Mouse (Mus musculus) bone marrow, adult 2 months (tissue): ENCODE data around the gene Ovch2. TPM values are rescaled to one million over a fixed set of nuclear protein-coding genes. Genes with fewer than 3 reads are reported as not detected.
A peak's percentile ranks its signal among the peaks of the same experiment; 100 is the strongest.

ENCODE experiments used
- H3K27ac ChIP-seq: fragments of 200-500 bp; 2 replicates; pipeline ENCODE4 v1.5.1; 2012; ENCODE audit warnings: low read depth, mild to moderate bottlenecking, control low read depth, inconsistent platforms, low read length; ENCODE audit not compliant: control insufficient read depth, poor library complexity, insufficient read depth
- H3K4me1 ChIP-seq: fragments of 200-500 bp; 2 replicates; pipeline ENCODE4 v1.6.1; 2011; ENCODE audit warnings: low read length; ENCODE audit not compliant: control insufficient read depth, insufficient read depth
- H3K4me3 ChIP-seq: fragments of 200-500 bp; replicated peaks from 2 replicates; pipeline ENCODE3; 2011; ENCODE audit warnings: mild to moderate bottlenecking, low read depth, low read length, control low read depth; ENCODE audit not compliant: control insufficient read depth
- CTCF ChIP-seq: fragments of 200-500 bp; IDR thresholded peaks from 2 replicates; pipeline ENCODE4 v1.5.1; 2011; ENCODE audit warnings: low read length, control low read depth; ENCODE audit not compliant: control insufficient read depth, insufficient read depth
- POLR2A ChIP-seq: fragments of 200-500 bp; IDR thresholded peaks from 2 replicates; pipeline ENCODE4 v1.6.1; 2011; ENCODE audit warnings: low read depth, mild to moderate bottlenecking, control low read depth, low read length, borderline replicate concordance; ENCODE audit not compliant: control insufficient read depth
- WGBS: fragments of 180-500 bp; shearing (Covaris S2); methylation state at CpG from one replicate; pipeline ENCODE4 v1.1.7; 2018; 5-methylcytosine and 5-hydroxymethylcytosine counted together
- polyA plus RNA-seq: library from polyadenylated mRNA; stranded (reverse); fragments of >200 nt; gene quantifications from 2 replicates; pipeline ENCODE4 v1.2.4, GENCODE M21; 2011; ENCODE audit warnings: low replicate concordance; ENCODE audit not compliant: missing spikeins, insufficient read depth, insufficient read length

Ovch2 gene
- polyA plus RNA-seq, 1 experiment = not detected

- H3K4me1 ChIP-seq = no peaks in the 10 kb centered on the region
- no peak overlapping the region for H3K4me3 ChIP-seq
- no peak overlapping the region for H3K27ac ChIP-seq
- WGBS = 10% methylated on average over 3 of the region's 3 CpGs
- TF ChIP-seq POLR2A (no peak), CTCF (no peak)
Observed at GRCm38 (mm10) chr7:107749270-107749669, 51.7 kb downstream of the Ovch2 start.

DNA sequence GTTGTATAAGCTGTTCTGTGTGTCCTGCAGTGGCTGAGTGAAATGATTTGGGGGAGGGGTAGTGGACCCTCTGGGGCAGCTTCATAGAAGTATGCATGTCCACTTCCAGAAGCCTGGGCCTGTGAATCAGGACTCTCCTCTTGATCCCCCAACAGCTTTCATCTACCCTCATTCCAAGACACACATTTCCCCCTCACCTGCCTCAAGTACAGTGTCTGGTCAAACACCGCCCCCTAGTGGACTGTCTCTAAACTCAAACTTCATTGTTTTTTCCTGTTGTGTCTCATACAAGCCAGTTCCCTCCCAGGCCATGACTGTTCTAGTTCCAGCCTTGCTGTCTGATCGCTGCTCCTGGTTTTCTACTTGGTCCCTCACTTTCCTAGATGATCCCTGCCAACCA lies 53.1 kb downstream of the Ovch2 start:
- Histone ChIP-seq H3K4me1 (no peaks in the 10 kb centered on the region), H3K4me3 (no peak overlapping the region), H3K27ac (no peak overlapping the region)
- no peak for TF ChIP-seq POLR2A
- TF ChIP-seq CTCF = peak; percentile 59
- 17% methylated on average over 2 of the region's 2 CpGs for WGBS

- Histone ChIP-seq H3K27ac (no peak overlapping the region), H3K4me3 (no peak overlapping the region), H3K4me1 (no peaks in the 10 kb centered on the region)
- 86% methylated on average over 9 of the region's 9 CpGs for WGBS
- TF ChIP-seq POLR2A = no peak
Observed at GRCm38 (mm10) chr7:107747476-107747875, 53.5 kb downstream of the Ovch2 start.

DNA sequence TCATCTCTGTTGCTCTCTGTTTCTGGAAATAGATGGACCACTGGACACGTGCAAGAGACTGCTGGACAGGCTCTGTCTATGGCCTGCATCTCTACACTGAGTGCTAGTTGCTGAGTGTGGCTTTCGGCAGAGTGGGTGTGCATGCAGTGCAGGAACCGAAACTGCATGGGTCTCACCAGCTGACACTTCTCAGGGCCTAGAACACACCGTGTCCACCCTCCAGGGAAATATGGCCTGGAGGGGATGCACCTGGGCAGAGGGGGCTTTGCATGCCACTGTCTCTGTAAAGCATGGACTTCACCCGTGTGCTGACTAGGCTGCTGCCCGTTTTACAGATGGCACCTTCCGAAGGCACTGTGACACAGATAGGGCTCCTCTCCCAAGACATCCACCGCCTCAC lies 55.0 kb downstream of the Ovch2 start:
- TF ChIP-seq POLR2A = no peak
- no peak for TF ChIP-seq CTCF
- Histone ChIP-seq H3K27ac (no peak overlapping the region), H3K4me3 (no peak overlapping the region), H3K4me1 (no peaks in the 10 kb centered on the region)
- 80% methylated on average over 8 of the region's 8 CpGs for WGBS

- WGBS = 68% methylated on average over 2 of the region's 2 CpGs
- H3K4me1 ChIP-seq = no peaks in the 10 kb centered on the region
- no peak overlapping the region for H3K27ac ChIP-seq
- TF ChIP-seq CTCF (no peak), POLR2A (no peak)
- H3K4me3 ChIP-seq = no peak overlapping the region
Observed at GRCm38 (mm10) chr7:107745111-107745510, 55.9 kb downstream of the Ovch2 start.

DNA sequence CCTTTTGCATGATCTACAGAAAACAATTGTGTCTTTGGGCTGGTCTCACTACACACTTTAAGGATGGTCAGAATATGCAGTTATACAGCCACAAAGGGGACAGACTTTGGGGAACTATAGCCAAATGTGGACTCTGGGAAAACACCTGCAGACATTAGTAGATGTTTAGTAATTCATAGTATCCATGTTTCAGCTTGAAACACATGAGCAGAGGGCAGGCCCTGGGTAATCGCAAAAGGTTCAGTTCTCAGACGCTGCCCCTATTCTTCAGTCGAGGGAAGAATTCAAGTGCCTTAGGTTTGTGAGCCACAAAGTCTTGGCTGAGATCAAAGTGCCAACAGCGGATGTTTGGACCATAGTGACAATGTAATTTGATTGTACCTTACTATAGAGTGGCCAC lies 56.6 kb downstream of the Ovch2 start:
- 85% methylated on average over 4 of the region's 4 CpGs for WGBS
- no peak for TF ChIP-seq CTCF
- TF ChIP-seq POLR2A = no peak
- no peaks in the 10 kb centered on the region for H3K4me1 ChIP-seq
- no peak overlapping the region for H3K4me3 ChIP-seq
- H3K27ac ChIP-seq = no peak overlapping the region

DNA sequence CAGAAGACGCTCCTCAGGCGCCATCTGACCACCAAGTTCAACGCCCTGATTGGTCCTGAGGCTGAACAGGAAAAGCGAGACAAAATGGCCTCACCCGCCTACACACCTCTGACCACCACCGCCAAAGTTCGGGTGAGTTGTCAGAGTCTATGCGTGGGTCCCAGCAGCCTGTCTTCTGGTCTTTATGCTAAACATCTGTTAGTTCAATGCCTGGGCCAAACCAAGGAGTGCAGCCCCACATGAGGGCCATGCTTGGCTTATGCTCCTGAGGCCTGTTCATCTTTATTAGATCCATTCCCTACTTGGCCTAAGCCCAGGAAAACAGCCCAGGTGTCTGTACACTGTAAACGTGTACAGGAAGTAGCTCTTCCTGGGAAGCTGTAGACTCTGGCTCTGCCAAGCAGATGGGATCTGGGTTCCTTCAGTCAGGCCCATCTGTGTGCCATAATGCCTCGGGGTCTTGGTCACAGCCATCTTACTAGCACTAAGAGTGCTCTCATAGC lies 58.0 kb downstream of the Ovch2 start:
- no peak for TF ChIP-seq POLR2A
- TF ChIP-seq CTCF = no peak
- WGBS = 75% methylated on average over 10 of the region's 10 CpGs

DNA sequence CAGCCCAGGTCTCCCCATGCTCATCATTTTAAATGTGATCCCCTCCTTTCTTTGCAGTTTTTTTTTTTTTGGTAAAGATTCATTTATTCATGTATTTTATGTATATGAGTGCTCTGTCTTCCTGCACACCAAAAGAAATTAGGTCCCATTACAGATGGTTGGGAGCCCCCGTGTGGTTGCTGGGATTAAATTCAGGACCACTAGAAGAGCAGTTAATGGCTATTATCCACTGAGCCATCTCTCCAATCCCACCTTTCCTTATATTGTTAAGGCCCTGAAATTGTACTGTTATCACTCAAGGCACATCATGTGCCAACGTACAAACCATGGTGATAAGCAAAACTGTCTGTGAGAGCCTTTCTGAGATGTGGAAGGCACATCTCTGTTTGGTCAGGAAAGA lies 62.3 kb downstream of the Ovch2 start:
- H3K27ac ChIP-seq = no peak overlapping the region
- H3K4me1 ChIP-seq = no peaks in the 10 kb centered on the region
- H3K4me3 ChIP-seq = no peak overlapping the region
- no peak for TF ChIP-seq CTCF
- TF ChIP-seq POLR2A = no peak
- WGBS = 51% methylated on average over 2 of the region's 2 CpGs

More for the DNA sequence above, 58.0 kb downstream of the Ovch2 start:
- no peak overlapping the region for H3K27ac ChIP-seq
- no peaks in the 10 kb centered on the region for H3K4me1 ChIP-seq
- no peak overlapping the region for H3K4me3 ChIP-seq

GRCm38 (mm10) chr7:107733162-107733561 lies 67.8 kb downstream of the Ovch2 start:
- no peak for TF ChIP-seq POLR2A
- TF ChIP-seq CTCF = no peak
- 62% methylated on average over 2 of the region's 2 CpGs for WGBS
- H3K4me3 ChIP-seq = no peak overlapping the region
- H3K4me1 ChIP-seq = no peaks in the 10 kb centered on the region
- H3K27ac ChIP-seq = no peak overlapping the region

Other genes starting within 250 kb of the Ovch2 start
- gene Olfml1, start 233.8 kb downstream of the Ovch2 start, polyA plus RNA-seq = not detected in 2 replicates
- 2.1 and 3.7 TPM in 2 replicates for gene Ppfibp2, start 206.0 kb downstream of the Ovch2 start, polyA plus RNA-seq
- not detected in 2 replicates for gene 5330417H12Rik, start 176.0 kb downstream of the Ovch2 start, polyA plus RNA-seq
- not detected in 2 replicates for gene Cyb5r2, start 43.2 kb downstream of the Ovch2 start, polyA plus RNA-seq
- not detected in 2 replicates for gene Olfr467, start 11.1 kb upstream of the Ovch2 start, polyA plus RNA-seq
- gene Olfr469, start 24.3 kb upstream of the Ovch2 start, polyA plus RNA-seq = not detected in 2 replicates
- gene Olfr470, start 46.3 kb upstream of the Ovch2 start, polyA plus RNA-seq = not detected in 2 replicates
- not detected in 2 replicates for gene Olfr472, start 96.7 kb upstream of the Ovch2 start, polyA plus RNA-seq
- not detected in 2 replicates for gene Olfr473, start 129.2 kb upstream of the Ovch2 start, polyA plus RNA-seq
- gene Olfr474, start 153.4 kb upstream of the Ovch2 start, polyA plus RNA-seq = not detected in 2 replicates
- gene Olfr476, start 163.6 kb upstream of the Ovch2 start, polyA plus RNA-seq = not detected in 2 replicates
- not detected in 2 replicates for gene Olfr477, start 185.5 kb upstream of the Ovch2 start, polyA plus RNA-seq
- gene Olfr478, start 232.8 kb upstream of the Ovch2 start, polyA plus RNA-seq = not detected in 2 replicates
- gene Olfr479, start 249.5 kb upstream of the Ovch2 start, polyA plus RNA-seq = not detected in 2 replicates